Mouse (Mus musculus) gastrocnemius, postnatal 36 days (tissue): ENCODE data around the gene Rap1gap2. TPM values are rescaled to one million over a fixed set of nuclear protein-coding genes. Genes with fewer than 3 reads are reported as not detected.
A peak's percentile ranks its signal among the peaks of the same experiment; 100 is the strongest.

Experiments used
- DNase-seq, 2 experiments: peaks; one replicate each; pipeline ENCODE4 v3.0.0; 2022
- intact Hi-C: fragments of 180-260 bp; cut with DNase I; formaldehyde crosslinking; loops from one replicate; pipeline ENCODE4 v1.15.1; 2025
- total RNA-seq, 2 experiments: library from RNA; stranded (reverse); gene quantifications; 2 replicates each; pipeline ENCODE4 v1.2.3; 2021

Rap1gap2 gene
- total RNA-seq, 2 experiments from 2014 or later = 9.7 to 12.4 TPM

- intact Hi-C loops = no loop called here
- DNase-seq = no peak
Measured at GRCm38 (mm10) chr11:74483153-74483817, 127.4 kb downstream of the Rap1gap2 start.

GRCm38 (mm10) chr11:74481797-74482196 is 128.9 kb downstream of the Rap1gap2 start:
- no peak for DNase-seq
- intact Hi-C loops = no loop called here

GRCm38 (mm10) chr11:74479715-74480289 is 130.9 kb downstream of the Rap1gap2 start:
- DNase-seq = no peak
- intact Hi-C loops = no loop called here

- no peak for DNase-seq
- intact Hi-C loops = no loop called here
Measured at GRCm38 (mm10) chr11:74478877-74479276, 131.8 kb downstream of the Rap1gap2 start.

GRCm38 (mm10) chr11:74472671-74473070 is 138.0 kb downstream of the Rap1gap2 start:
- no peak for DNase-seq
- intact Hi-C loops = no loop called here

- DNase-seq = no peak
- intact Hi-C loops = loop anchor here (5.0 kb wide), 1 partner anchor 59 kb away; no protein-coding TSS in a partner anchor
Measured at GRCm38 (mm10) chr11:74468195-74468594, 142.5 kb downstream of the Rap1gap2 start.

GRCm38 (mm10) chr11:74465712-74466111 is 145.0 kb downstream of the Rap1gap2 start:
- DNase-seq = no peak
- intact Hi-C loops = loop anchor here (2.0 to 5.0 kb wide), 2 partner anchors 62 to 63 kb away; no protein-coding TSS in a partner anchor

- no peak for DNase-seq
- intact Hi-C loops = loop anchor here (2.0 kb wide), 1 partner anchor 62 kb away; no protein-coding TSS in a partner anchor
Measured at GRCm38 (mm10) chr11:74464181-74464977, 146.3 kb downstream of the Rap1gap2 start.

- intact Hi-C loops = no loop called here
- no peak for DNase-seq
Measured at GRCm38 (mm10) chr11:74462651-74463050, 148.1 kb downstream of the Rap1gap2 start.

GRCm38 (mm10) chr11:74459651-74460050 is 151.1 kb downstream of the Rap1gap2 start:
- intact Hi-C loops = no loop called here
- no peak for DNase-seq

GRCm38 (mm10) chr11:74458400-74458799 is 152.3 kb downstream of the Rap1gap2 start:
- DNase-seq = no peak
- intact Hi-C loops = no loop called here

- DNase-seq = no peak
- intact Hi-C loops = no loop called here
Measured at GRCm38 (mm10) chr11:74457194-74457593, 153.5 kb downstream of the Rap1gap2 start.

GRCm38 (mm10) chr11:74448556-74448955 is 162.2 kb downstream of the Rap1gap2 start:
- DNase-seq = peak; percentile 27 to 40
- intact Hi-C loops = no loop called here

- peak in 1 of 2 experiments; percentile 28 for DNase-seq
- intact Hi-C loops = no loop called here
Measured at GRCm38 (mm10) chr11:74447991-74448403, 162.7 kb downstream of the Rap1gap2 start.

- DNase-seq = no peak
- intact Hi-C loops = no loop called here
Measured at GRCm38 (mm10) chr11:74445591-74445990, 165.1 kb downstream of the Rap1gap2 start.

GRCm38 (mm10) chr11:74443924-74444256 is 166.8 kb downstream of the Rap1gap2 start:
- DNase-seq = no peak
- intact Hi-C loops = no loop called here

- intact Hi-C loops = no loop called here
- DNase-seq = no peak
Measured at GRCm38 (mm10) chr11:74443147-74443923, 167.4 kb downstream of the Rap1gap2 start.

GRCm38 (mm10) chr11:74442396-74442795 is 168.3 kb downstream of the Rap1gap2 start:
- no peak for DNase-seq
- intact Hi-C loops = no loop called here

GRCm38 (mm10) chr11:74440112-74440511 is 170.6 kb downstream of the Rap1gap2 start:
- no peak for DNase-seq
- intact Hi-C loops = no loop called here

GRCm38 (mm10) chr11:74439202-74439601 is 171.5 kb downstream of the Rap1gap2 start:
- intact Hi-C loops = no loop called here
- no peak for DNase-seq

- intact Hi-C loops = no loop called here
- DNase-seq = no peak
Measured at GRCm38 (mm10) chr11:74438249-74438648, 172.5 kb downstream of the Rap1gap2 start.
